Mouse (Mus musculus) kidney, adult 9 months (tissue): ENCODE measurements at regions not wholly inside any gene's neighbourhood (a gene's known extent, or its start where the extent isn't known, plus 50 kb on each side); places are given as distances from the start of the nearest gene placed in this dataset.
"Not testable (repeated sequence)": the region's sequence is repeated elsewhere in the genome, so short reads cannot be mapped to it uniquely, and the experiment has no call there.

Experiments
- DNase-seq: peaks from one replicate; pipeline ENCODE4 v3.0.0; 2022

- peak; percentile 64 for DNase-seq
These were observed 858.6 kb downstream of the Adgrl3 start for GRCm38 (mm10) chr5:81878563-81878962.

GRCm38 (mm10) chr5:81893358-81893757 is 873.4 kb downstream of the Adgrl3 start:
- DNase-seq = no peak

GRCm38 (mm10) chr5:81909368-81909767 is 889.4 kb downstream of the Adgrl3 start:
- DNase-seq = no peak

GRCm38 (mm10) chr5:81909964-81910363 is 890.0 kb downstream of the Adgrl3 start:
- DNase-seq = peak; percentile 13

- no peak for DNase-seq
These were observed 896.7 kb downstream of the Adgrl3 start for GRCm38 (mm10) chr5:81916667-81917066.

- DNase-seq = no peak
These were observed 920.9 kb downstream of the Adgrl3 start for GRCm38 (mm10) chr5:81940798-81941197.

GRCm38 (mm10) chr5:81969685-81970524 is 950.0 kb downstream of the Adgrl3 start:
- no peak for DNase-seq

GRCm38 (mm10) chr5:81970525-81971011 is 950.6 kb downstream of the Adgrl3 start:
- no peak for DNase-seq

GRCm38 (mm10) chr5:81976515-81976914 is 956.6 kb downstream of the Adgrl3 start:
- no peak for DNase-seq

GRCm38 (mm10) chr5:81983351-81983750 is 963.4 kb downstream of the Adgrl3 start:
- no peak for DNase-seq

- no peak for DNase-seq
These were observed 968.1 kb downstream of the Adgrl3 start for GRCm38 (mm10) chr5:81988069-81988468.

- DNase-seq = no peak
These were observed 988.0 kb downstream of the Adgrl3 start for GRCm38 (mm10) chr5:82007955-82008354.

GRCm38 (mm10) chr5:82024126-82024525 is 1004.2 kb downstream of the Adgrl3 start:
- DNase-seq = peak; percentile 56

GRCm38 (mm10) chr5:82034776-82035175 is 1014.8 kb downstream of the Adgrl3 start:
- DNase-seq = no peak

GRCm38 (mm10) chr5:82046106-82046505 is 1026.2 kb downstream of the Adgrl3 start:
- DNase-seq = no peak

- no peak for DNase-seq
These were observed 1039.3 kb downstream of the Adgrl3 start for GRCm38 (mm10) chr5:82059108-82059838.

GRCm38 (mm10) chr5:82060679-82061078 is 1040.7 kb downstream of the Adgrl3 start:
- DNase-seq = peak; percentile 36

GRCm38 (mm10) chr5:82069221-82069620 is 1049.3 kb downstream of the Adgrl3 start:
- not testable (repeated sequence) for DNase-seq

GRCm38 (mm10) chr5:82089401-82089800 is 1069.5 kb downstream of the Adgrl3 start:
- DNase-seq = no peak

GRCm38 (mm10) chr5:82103056-82103807 is 1083.3 kb downstream of the Adgrl3 start:
- no peak for DNase-seq

GRCm38 (mm10) chr5:82103857-82104256 is 1083.9 kb downstream of the Adgrl3 start:
- no peak for DNase-seq

GRCm38 (mm10) chr5:82125921-82126459 is 1106.1 kb downstream of the Adgrl3 start:
- DNase-seq = no peak

GRCm38 (mm10) chr5:82142063-82142462 is 1122.1 kb downstream of the Adgrl3 start:
- peak; percentile 66 for DNase-seq
